Mouse (Mus musculus): ENCODE results near the gene Cnih3.

DNA sequence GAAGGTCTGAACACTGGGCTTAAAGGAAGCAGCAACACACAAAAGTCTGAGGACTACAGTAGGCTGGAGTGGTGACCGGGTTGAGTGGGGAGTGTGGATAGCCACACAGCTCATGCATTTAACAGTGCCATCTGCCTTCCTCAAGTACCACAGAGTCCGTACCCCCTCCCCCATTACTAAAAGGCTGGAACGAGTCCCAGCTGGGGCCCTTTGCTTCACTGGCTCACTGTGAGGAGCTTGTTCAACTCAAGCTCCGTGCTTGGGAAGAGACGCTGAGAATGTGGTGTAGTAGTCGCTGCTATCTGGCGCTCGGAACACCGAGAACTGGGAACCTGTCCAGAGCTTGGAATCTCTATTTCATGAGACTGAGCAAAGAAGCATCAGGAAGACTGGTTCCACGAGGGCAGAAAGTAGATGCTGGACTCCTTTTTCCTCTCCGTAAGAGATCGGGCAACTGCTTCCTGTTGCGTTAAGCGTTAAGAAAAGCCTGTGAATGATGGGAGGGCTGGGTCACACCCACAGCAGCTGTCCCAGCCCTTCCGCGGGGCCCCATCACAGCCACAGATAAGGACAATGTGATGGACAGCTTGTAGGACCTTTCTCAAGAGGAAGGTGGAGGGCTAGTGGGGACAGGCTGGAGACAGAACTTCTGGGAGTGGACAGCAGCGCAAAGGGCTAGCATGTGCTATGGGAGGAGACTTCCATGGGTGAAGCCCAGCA is 114.3 kb downstream of the Cnih3 start:
- no peak for TF ChIP-seq CTCF (IDR thresholded peaks at IDR 0.05; ENCODE audit: control insufficient read depth, insufficient read depth, insufficient read length)
- no peak for TF ChIP-seq MAX (IDR thresholded peaks at IDR 0.05)
- no peak for TF ChIP-seq USF1 (IDR thresholded peaks at IDR 0.05; ENCODE audit: low read depth)
- TF ChIP-seq CEBPB (IDR thresholded peaks at IDR 0.05; ENCODE audit: low read depth) = no peak
